Mouse (Mus musculus) left cerebral cortex, postnatal 10 days (tissue): ENCODE measurements around the gene 9230102O04Rik. TPM values are rescaled to one million over a fixed set of nuclear protein-coding genes. Genes with fewer than 3 reads are reported as not detected.

ENCODE experiments used
- DNase-seq, 2 experiments: peaks; one replicate each; pipeline ENCODE4 v3.0.0; 2021 to 2022; ENCODE audit warnings: low spot score in 2 of 2, mixed read lengths in 1 of 2; ENCODE audit errors: extremely low spot score in 1 of 2
- intact Hi-C: fragments of 180-260 bp; cut with DNase I; formaldehyde crosslinking; loops from one replicate; pipeline ENCODE4 v1.15.1; 2025
- total RNA-seq, 2 experiments: library from RNA; stranded (reverse); gene quantifications; 2 replicates each; pipeline ENCODE4 v1.2.3; 2021

Gene 9230102O04Rik
- total RNA-seq, 2 experiments from 2014 or later: not detected

GRCm38 (mm10) chr2:9875676-9876357, 13.5 kb downstream of the 9230102O04Rik start:
- intact Hi-C loops: loop anchor here (5.0 kb wide), 1 partner anchor 799 kb away; no protein-coding TSS in a partner anchor
- DNase-seq: no peak

DNA sequence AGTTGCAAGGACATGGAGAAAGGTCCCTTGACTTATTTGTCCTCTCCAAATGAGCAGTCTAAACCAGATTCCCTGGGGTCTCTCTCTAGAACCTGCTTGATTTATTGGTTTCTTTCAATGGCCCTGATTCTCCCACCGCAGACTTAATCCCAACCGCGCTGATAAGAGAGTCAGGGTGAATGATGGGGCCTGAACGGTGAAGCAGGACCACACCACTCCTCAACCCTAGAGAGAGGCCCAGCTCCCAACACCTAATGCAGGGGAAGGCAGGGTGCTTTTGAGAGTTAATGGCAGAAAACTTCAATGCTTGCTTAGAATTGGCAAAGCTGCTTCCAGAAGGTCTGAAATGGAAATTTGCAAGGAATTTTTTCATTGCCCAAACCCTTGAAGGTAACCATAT, 14.1 kb downstream of the 9230102O04Rik start:
- intact Hi-C loops: loop anchor here (5.0 kb wide), 1 partner anchor 798 kb away; no protein-coding TSS in a partner anchor
- no peak for DNase-seq

DNA sequence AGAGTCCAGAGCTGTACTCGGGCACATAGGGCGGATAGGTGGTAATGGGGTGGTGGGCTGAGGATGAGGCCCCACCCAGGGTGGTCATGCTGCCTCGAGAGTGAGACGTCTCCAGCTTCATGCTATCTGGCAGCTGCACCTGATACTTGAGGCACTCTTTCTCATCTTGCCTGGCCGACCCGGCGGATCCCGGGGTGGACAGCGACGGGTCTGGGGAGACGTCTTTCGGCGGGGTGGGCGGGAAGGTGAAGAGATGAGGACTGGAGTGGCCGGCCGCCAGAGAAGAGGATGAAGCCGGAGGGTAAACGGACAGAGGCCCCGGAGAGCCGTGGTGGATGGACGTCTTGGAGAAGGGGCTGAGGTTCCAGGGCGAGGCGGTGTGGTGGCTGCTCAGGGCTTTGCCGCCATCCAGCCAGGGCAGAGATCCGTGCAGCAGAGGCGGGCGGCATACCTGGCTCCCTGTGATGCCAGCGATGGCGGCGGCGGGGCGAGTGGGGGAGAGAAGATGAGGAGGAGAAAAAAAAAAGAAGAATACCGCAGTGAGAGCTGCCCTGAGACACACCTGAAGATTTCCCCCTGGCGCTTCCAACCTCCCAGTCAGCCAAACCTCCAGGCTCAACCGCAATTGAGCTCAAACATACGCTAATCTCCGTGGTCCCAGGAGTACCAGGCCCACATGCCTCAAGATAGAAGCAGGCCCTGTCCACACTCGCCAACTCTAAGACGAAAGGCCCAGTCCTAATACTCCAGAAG, 14.7 kb downstream of the 9230102O04Rik start:
- DNase-seq: no peak
- intact Hi-C loops: loop anchor here (5.0 kb wide), 1 partner anchor 797 kb away; no protein-coding TSS in a partner anchor

GRCm38 (mm10) chr2:9873757-9874156, 15.6 kb downstream of the 9230102O04Rik start:
- no peak for DNase-seq
- intact Hi-C loops: no loop called here

DNA sequence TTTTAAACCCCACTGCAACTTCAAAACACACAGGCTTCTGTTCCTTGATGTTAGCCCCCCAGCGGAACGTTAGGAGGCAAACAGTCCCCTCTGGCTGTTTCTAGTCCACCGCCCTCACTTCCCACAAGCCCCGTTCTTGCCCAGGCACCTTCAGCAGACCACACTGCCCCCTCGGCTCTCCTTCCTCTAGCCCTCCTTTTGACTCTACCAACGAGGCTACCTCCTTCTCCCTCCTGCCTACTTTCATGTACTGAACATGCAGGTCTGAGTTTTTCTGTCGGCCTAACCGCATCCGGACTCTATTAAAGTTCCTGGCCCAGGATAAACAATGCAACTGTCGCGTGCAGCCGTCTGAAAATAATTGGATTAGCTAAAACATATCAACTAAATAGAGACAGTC, 16.7 kb downstream of the 9230102O04Rik start:
- no peak for DNase-seq
- intact Hi-C loops: no loop called here

DNA sequence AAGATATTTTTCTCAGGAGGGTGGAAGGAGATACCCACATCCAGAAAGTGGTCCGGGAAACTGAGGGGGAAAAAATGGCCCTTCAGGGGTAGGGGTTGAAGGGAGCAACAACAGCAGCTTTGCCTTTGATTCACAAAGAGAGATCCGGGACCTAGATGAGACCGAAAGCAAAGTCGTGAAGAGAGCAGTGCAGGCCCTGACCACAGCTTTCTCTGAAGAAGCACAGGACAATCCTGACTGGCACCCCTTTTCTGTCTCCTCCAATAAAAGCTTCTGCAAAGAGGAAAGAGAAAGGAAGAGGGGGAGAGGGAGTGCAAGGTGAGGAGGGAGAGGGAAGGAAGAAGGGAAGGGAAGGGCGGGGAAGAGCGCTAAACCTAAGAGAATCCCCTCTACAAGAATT, 17.5 kb downstream of the 9230102O04Rik start:
- no peak for DNase-seq
- intact Hi-C loops: no loop called here

DNA sequence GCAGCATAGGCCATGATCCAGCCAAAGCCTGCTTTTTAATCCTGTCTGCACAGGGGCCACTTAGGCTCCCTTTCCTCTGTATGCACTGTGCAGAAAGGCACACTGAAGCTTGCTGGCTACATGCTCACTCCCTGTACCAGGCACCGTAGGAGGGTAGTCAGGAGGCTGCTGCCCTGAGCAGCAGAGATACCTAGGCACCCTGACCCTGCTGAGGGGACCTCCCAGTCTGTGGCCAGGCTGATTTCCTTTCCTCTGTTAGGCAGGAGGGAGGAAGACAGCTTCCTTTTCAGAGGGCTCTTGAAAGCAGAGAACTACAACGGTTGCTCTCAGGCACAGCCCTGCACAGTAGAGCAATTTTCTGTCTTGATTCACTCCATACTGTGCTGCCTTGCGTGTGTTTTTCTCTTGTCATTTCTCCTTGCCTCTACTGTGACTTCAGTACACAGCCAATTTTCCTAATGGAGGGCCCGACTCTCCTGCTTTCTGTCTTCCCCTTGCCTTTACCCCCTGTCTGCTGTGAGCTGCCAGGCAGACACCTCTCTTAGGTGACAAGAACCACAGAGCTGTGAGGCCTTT, 18.1 kb downstream of the 9230102O04Rik start:
- intact Hi-C loops: no loop called here
- no peak for DNase-seq

GRCm38 (mm10) chr2:9867092-9867825, 22.1 kb downstream of the 9230102O04Rik start:
- no peak for DNase-seq
- intact Hi-C loops: no loop called here

DNA sequence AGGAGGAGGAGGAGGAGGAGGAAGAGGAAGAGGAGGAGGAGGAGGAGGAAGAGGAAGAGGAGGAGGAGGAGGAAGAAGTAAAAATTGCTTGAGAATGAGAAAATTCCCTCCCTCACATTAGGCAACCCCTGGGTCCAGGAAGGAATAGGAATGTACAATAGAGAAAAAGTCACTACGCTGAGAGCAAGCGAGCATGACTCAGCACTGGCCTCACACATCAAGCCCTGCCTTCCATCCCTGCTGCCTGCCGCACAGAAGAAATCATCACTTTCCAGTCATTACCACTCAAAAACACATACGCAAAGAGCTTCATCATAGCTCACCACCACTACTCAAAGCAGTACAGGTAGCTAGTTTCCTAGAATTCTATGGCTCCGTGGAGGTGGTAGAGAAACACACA, 28.6 kb downstream of the 9230102O04Rik start:
- intact Hi-C loops: no loop called here

DNA sequence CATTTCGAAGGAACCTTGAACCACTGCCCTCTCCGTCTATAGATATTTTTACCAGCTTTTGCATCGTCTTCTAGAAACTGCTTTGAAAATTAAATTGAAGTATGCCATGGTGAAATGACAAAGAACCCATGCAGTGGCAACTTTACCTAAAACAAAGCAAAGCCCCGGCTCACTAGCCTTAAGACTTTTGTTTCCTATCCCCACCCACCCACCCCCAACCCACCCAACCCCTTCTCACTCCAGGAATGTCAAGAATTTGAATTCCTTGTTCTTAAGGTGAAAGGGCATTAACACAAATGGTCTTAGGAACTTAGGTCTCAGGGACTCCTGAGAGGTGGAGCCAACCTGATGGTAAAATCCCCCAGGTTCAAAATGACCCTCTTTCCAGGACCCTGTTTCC, 33.5 kb downstream of the 9230102O04Rik start:
- intact Hi-C loops: no loop called here
- no peak for DNase-seq

More for the DNA sequence above, 28.6 kb downstream of the 9230102O04Rik start:
- DNase-seq: no peak

DNA sequence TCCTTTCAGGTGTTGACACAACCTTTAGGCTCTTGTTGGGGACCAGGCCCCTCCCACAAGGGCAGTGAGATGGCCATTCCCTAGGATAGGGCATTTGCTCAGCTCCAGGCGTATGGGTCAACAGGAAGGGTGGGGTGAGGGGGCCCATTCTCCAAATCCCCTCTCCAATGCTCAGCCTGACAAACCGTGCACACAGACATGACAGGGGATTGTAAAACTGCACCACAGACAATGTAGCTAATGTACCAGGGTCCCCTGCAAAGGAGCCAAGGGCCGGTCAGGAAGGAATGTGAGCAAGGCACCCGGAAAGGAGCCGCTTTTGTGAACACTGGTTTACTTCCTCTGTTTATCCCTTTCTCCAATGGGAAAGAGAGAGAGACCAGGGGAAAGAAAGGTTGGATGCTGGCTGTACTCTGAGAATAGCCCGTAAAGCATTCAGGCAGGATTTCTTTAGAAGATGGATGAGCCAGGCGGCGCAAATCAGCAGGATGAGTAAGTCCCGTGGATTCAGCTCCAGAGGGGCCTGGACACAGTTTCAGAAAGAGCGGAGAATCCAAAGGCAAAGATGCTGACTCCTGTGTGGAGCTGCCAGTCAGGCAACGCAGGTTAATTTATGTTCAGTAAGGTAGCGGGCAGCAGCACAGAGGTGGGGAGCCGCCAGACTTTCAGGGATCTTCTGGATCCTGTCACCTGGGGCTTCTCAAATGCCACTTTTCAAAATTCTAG, 36.3 kb downstream of the 9230102O04Rik start:
- no peak for DNase-seq
- intact Hi-C loops: no loop called here

DNA sequence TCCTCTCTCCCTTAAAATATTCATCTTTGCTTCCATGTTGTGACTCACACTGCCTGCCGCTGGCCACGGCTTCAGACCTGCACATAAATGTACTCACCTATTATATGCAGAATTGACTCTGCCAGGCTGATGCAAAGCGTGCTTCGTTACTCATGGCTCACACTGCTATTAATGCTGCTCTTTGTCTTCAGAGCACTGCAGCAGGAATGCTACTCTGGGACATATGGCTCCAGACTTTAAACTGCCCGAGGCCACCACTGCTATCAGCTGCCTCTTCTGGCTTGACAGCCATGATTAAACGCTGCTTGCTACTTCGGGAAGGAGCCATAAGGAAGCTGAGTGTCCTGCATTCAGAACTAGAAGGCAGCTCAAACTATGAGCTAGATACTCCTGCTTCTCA, 54.1 kb downstream of the 9230102O04Rik start:
- no peak for DNase-seq
- intact Hi-C loops: no loop called here

- DNase-seq: no peak
- intact Hi-C loops: no loop called here
Observed at GRCm38 (mm10) chr2:9833712-9834111, 55.6 kb downstream of the 9230102O04Rik start.

Other genes starting within 250 kb of the 9230102O04Rik start
- not detected for gene 4930412O13Rik, start 8.3 kb downstream of the 9230102O04Rik start, total RNA-seq
- gene Gata3, start 494 bp upstream of the 9230102O04Rik start, total RNA-seq: under 1 TPM; 0.11 to 0.49 TPM
- 10 to 100 TPM; 11.2 to 11.6 TPM for gene Taf3, start 159.1 kb upstream of the 9230102O04Rik start, total RNA-seq
- gene Atp5c1, start 191.0 kb upstream of the 9230102O04Rik start, total RNA-seq: 100 to 1,000 TPM; 296 to 300 TPM
- 10 to 100 TPM in 1 of 2 experiments, 1 to 10 TPM in 1; 8.5 to 11.8 TPM for gene Kin, start 191.1 kb upstream of the 9230102O04Rik start, total RNA-seq
- gene Itih2, start 241.9 kb upstream of the 9230102O04Rik start, total RNA-seq: 1 to 10 TPM; 3.3 to 3.5 TPM